Mouse (Mus musculus) A20 (cell line): ENCODE measurements around the gene Uggt2.
"Not testable (repeated sequence)": the region's sequence is repeated elsewhere in the genome, so short reads cannot be mapped to it uniquely, and the experiment has no call there.

Source experiments
- DNase-seq: peaks from one replicate; pipeline ENCODE4 v3.0.0-alpha.2; 2011; ENCODE audit warnings: low read depth, low spot score

Uggt2 gene

DNA sequence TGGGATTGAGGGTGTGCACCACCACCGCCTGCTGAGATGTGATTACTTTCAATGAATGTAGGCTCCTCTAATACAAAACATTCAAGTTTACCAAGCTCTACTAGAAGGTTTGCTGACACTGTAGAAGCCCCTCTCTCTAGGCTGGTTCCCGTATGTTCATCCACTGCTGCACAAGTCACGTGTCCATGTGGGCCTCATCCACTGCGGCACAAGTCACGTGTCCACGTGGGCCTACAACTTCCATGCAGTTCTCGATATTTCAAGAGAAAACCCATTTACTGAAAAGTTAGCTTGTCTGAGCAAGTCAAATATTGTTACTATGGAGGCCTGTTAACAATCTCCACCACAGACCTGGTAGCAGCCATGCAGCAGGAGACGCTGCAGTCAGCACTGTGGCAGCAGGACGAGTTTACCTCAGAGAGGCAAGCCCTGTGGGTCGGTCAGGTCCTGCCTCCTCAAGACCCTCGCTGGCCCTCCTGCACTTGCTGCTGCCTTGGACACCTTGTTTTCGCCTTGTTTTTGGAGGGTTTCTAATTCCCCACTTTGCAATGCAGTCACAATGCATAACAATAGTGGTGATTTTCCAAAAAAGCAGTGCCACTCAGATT is 62.0 kb downstream of the Uggt2 start:
- no peak for DNase-seq

GRCm38 (mm10) chr14:119027675-119028253 is 71.5 kb downstream of the Uggt2 start:
- DNase-seq, result no peak

GRCm38 (mm10) chr14:119027130-119027529 is 72.1 kb downstream of the Uggt2 start:
- DNase-seq, result peak; percentile 77

- peak; percentile 60 for DNase-seq
Measured at GRCm38 (mm10) chr14:119025889-119026288, 73.3 kb downstream of the Uggt2 start.

- DNase-seq, result no peak
Measured at GRCm38 (mm10) chr14:119013549-119013948, 85.7 kb downstream of the Uggt2 start.

GRCm38 (mm10) chr14:119012607-119013431 is 86.4 kb downstream of the Uggt2 start:
- no peak for DNase-seq

GRCm38 (mm10) chr14:119009531-119009930 is 89.7 kb downstream of the Uggt2 start:
- DNase-seq, result no peak

GRCm38 (mm10) chr14:119008031-119008590 is 91.1 kb downstream of the Uggt2 start:
- peak; percentile 75 for DNase-seq

DNA sequence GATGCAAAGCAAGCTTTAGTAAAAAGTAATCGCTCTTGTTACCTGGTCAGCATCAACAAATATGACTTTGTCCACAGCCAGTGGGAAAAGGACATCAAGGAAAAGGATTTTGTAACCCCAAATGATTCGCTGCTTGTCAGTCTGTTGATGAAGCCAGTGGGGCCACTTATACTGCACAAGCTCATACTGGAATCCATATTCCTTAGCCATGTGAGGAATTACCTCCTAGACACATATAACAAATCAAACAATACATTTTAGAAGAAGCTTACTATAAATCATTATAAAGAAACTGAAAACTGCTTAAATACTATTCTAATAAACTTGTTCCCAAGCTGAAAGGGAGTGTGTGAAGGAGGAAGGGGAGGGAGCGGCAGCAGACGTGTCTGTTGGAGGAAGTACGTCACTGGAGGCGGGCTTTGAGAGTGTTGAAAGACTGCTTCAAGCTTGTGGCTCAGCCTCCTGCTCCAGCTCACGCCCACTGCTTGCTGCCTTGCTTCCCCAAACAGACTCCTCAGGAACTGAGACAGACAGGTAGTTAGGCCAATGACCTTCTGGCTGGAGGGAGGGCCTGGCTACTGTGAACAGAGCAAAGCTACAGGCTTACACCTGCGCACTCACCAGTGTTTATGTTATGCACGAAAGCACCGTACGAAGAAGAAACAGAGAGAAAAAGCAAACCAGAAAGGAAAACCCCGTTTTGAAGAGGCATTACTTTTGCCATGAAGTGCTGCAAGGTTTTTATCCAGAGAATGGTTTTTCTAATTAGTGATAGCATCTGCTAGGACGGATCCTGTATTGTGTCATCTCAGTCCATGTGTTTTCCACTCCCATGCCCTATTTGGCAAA is 91.9 kb downstream of the Uggt2 start:
- DNase-seq, result peak; percentile 99

DNA sequence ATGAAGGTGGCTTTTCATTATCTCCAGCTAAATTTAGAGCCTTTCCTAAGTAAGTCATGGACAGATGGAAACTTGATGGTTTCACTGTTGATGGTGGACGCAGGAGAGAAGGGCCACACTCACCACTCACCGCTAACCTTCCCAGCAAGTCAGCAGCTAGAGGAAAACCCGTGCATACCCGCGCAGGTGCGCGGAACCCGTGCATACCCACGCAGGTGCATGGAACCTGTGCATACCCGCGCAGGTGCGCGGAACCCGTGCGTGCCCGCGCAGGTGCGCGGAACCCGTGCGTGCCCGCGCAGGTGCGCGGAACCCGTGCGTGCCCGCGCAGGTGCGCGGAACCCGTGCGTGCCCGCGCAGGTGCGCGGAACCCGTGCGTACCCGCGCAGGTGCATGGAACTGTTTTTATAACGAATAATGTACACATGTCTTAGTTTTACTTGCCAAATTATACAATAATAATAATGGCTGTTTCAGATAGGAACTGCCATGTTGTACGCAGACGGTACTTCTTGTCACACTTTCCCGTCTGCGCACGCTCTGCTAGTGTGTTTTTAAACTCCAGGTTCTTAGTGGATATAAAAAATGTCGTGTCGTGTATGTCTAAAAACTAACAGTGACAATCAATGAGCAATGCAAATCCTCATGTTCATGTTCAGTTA is 92.7 kb downstream of the Uggt2 start:
- DNase-seq, result peak; percentile 34

DNA sequence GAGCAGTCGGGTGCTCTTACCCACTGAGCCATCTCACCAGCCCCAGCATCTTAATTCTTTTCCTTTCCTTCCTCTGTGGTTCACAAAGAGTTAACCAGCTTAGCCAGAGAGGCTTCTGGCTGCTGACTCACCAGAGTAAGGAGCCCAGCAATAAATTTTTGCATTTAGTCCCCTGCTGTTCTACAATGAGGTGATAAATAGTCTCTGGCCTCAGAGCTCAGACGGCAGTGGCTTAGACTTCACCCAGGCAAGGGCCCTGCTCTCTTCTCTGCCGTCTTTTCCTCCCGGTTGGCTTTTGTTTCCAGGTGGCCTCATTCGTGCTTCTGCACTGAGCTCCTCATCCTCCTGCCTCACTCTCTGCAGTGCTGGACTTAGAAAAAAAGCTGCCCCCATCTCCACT is 93.4 kb downstream of the Uggt2 start:
- peak; percentile 21 for DNase-seq

GRCm38 (mm10) chr14:119003320-119003719 is 95.9 kb downstream of the Uggt2 start:
- peak; percentile 57 for DNase-seq

GRCm38 (mm10) chr14:118995226-118995925 is 103.9 kb downstream of the Uggt2 start:
- no peak for DNase-seq

- DNase-seq, result no peak
Measured at GRCm38 (mm10) chr14:118987523-118988496, 111.4 kb downstream of the Uggt2 start.

- DNase-seq, result peak; percentile 71
Measured at GRCm38 (mm10) chr14:118986653-118987522, 112.3 kb downstream of the Uggt2 start.

- no peak for DNase-seq
Measured at GRCm38 (mm10) chr14:118984161-118984560, 115.1 kb downstream of the Uggt2 start.

GRCm38 (mm10) chr14:118983396-118983795 is 115.8 kb downstream of the Uggt2 start:
- DNase-seq, result no peak

DNA sequence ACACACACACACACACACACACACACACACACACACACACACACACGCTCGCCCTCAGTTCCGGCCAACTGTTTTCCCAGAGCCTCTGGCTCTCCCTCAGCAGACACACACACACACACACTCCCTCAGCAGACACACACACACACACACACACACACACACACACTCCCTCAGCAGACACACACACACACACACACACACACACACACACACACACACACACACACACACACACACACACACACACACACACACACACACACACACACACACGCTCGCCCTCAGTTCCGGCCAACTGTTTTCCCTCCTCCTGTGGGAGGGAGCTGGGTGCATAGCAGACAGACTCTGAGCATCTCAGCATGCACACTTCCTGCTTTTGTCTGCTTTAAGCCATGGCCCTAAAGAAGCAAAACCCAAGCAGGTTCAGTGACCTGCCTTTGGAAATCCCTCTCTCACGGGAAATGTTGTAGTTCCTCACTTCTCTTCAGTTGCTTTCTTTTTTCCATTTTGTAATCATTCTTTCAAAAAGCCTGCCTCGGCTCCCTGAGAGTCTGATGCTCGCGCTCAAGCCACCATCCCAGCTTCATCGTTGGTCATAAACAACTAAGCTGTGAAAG is 116.7 kb downstream of the Uggt2 start:
- DNase-seq, result not testable (repeated sequence)
